Mouse (Mus musculus): ENCODE results near the gene Wt1.

The Wt1 gene

DNA sequence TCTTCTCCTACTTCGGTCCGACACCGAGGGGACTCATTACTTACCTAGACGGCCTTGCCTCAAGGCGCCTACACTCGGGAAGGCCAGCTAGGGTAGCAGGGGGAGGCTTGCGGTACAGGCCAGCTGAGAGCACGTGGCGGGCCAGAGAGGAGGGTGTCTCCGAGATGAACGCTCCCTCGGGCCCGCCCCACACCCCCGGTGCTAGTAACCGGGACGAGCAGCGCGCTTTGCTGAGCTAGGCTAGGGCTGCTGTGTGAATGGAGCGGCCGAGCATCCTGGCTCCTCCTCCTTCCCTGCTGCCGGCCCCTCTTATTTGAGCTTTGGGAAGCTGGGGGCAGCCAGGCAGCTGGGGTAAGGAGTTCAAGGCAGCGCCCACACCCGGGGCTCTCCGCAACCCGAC, at the start of gene Wt1:
Gene Wt1, plus strand, starts transcription at position 251 of the 400 bp plus-strand sequence.
- no peak for DNase-seq

DNA sequence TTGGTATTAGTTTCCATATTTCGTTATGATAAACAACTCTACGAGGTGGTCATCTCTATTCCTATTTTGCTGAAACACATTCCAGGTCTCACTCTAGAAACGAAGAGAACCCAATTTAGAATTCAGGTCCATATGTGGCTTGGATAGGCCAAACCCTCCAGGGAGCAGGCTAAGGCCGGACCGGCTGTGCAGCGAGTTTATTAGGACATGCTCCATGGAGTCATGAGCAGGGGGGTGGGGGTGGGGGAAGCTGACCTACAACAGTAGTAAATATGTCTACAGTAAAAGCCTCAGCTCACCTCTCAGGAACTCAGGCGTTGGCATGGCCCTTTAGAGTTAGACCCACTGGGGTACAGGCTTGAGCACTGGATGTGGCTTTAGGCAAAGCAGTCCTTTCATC, 49.2 kb upstream of the Wt1 start:
- DNase-seq, result no peak

DNA sequence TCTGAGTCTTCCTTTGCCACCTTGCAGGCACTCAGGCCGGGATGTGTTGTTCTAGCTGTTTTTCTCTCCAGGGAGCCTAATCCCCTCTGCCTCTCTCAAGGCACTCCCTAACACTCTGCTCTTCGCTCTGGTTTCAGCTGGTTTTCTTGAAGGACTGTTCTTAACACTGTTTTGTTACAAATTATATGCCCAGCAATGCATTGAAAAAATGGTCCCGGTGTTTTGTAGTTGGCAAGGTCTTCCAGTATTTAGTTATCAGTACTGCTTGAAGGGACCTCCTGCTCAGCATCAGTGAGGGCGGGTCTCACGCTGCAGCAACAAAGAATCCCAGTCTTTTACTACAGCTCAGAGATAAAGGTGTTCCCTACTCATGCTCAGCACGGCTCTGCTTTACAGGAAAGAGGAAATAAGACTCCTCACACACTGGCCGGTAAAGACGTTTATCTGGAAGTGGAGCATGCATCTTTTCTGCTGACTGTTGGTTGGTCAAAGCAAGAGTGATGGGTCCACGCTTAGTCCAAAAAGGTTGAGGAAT, 44.0 kb upstream of the Wt1 start:
- no peak for DNase-seq

DNA sequence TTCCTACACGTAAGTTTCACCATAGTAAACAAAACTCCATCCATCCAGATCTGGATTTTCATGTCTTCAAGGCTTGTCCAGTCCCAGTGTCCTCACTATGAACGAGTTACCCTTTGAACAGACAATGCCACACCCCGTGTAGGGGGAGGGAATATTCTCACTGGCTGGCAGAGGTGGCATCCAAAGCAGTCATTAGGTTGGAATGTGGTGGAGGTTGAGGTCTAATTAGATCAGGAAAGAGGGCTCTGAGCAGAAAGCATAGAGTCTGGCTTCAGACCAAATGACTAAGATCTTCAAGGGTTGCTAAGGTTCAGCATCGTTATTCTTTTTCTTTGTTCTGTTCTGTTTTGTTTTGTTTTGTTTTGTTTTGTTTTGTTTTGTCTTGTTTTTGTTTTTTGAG, 42.3 kb upstream of the Wt1 start:
- no peak for DNase-seq

DNA sequence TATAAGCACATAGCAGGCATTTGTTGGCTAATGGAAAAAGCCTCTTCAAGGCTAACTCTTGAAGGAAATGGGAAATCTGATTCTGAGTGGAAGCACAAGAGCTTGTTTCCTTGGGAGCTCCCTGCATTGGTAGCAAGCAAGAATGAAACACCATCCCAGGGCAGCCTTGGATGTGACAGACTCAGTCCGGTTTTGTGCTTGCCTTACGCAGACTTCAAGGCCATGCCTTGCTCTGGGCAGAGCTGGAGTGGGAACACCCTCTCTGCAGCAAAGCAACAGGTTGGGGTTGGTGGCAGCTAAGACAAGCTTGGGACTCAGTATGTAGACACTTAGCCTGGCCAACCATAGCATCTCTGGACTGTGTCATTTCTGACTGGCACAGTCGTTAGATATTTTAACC, 40.2 kb upstream of the Wt1 start:
- DNase-seq, result no peak

DNA sequence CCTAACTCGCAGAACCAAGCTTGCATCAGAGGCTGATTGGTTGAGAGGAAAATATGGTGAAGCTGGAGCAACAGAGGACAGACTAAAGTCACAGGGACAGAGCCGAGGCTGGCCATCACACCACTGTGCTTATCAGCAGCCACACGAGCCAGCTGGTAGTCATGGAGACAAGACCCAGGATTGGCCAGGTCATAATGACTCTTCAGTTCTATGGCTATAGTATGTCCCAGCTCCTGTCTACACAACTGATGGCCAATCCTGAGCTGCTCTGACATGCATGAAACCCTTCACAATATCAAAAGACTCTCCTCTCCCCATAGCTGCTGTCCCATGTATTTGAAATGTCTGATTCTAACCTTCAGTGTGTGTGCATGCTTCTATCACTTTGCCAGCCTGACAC, 38.3 kb upstream of the Wt1 start:
- DNase-seq, result no peak

DNA sequence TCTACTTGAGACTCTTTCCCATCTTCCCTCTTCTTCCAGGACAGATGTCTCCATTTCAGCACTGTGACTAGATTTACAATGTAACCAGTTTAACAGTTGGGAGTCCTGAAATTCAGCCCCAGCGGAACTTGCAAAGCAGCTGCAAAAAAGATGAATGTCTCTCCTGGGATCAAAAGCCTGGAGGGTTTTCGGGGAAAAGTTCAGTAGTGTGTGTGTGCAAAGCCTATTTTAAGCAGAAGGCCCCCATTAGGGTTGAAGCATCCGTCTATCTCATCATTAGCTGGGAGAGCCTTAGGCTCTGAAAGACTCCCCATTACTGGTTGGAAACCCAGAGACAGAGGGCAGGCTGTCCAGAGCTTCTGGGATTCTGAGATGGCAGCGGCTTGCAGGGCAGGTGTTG, 37.2 kb upstream of the Wt1 start:
- DNase-seq, result no peak

DNA sequence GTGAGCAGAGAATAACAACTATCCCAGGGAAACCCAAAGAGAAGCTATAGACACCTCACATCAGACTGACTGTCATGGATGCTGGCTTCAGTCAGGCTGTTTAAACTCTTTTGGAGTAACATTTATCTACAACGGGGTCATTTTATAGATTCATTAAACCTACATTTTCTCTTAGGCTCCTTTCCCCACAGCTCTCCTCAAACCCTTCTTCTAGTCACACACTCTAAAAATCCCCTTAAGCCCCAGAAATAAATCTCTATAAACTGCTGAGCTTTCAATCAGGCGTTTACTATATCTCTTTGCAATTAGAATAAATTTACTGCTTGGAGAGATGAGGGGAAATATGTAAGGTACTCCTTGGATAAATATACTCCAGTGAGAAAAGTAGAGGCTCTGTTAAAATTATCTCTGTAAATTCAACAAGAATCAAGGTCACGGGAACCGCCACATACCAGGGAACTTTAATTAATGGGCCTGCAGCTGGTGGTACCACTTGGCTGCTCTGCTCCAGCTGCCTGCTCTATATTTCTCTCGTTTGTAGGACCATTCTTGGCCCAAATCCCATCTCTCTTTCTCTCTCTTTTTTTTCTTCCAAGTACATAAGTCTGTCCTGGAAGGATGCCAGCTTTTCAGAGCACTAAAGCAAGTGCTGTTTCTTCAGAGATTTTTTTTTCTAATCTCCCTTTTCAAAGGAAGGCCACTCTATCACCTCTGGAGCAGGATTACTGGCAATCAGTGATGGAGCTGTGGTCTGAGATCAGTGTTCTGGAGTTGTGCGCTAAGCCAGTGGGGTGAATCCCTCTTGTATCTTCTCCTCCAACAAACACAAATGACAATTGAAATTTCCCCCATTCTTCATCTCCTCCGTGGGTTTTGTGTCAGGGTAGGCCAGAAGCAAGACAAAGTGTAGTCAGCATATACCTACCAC, 36.5 kb upstream of the Wt1 start:
- DNase-seq, result peak; percentile 10

DNA sequence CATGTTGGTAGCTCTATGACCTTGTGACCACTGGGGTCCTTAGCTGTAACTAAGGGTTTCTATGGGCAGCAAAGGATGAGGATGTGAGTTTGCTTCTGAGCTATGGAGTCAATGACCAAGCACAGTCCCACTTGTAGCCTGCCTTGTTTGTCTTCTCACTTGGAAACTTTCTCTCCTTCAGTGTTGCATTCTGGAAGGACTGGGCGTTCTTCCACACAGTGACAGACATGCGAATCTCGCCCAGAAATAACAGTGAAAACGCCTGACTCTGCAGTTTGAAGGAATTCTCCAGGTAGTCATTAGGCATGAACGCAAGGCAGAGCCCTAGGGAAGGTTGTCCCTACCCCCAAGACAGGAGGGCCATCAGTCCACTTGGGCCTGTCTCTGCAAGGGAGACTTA, 35.3 kb upstream of the Wt1 start:
- no peak for DNase-seq

DNA sequence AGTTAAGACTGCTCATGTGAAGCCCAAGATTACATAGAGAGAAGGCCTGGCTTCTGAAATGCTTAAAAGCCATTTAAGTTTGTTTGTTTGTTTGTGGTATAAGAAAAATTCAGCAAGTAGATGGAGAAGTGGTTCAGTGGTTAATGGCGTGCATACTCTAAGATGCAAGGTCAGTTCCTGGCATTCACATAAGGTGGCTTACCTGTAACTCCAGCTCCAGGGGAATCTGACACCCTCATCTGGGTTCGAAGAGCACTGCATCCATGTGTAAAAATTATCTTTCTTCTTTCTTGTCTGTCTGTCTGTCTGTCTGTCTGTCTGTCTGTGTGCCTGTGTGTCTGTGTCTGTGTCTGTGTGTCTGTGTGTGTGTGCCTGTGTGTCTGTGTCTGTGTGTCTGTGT, 34.6 kb upstream of the Wt1 start, which contains the start of gene Gm11060:
Gene Gm11060, plus strand, starts transcription at position 301 of the 400 bp plus-strand sequence.
- DNase-seq, result no peak

DNA sequence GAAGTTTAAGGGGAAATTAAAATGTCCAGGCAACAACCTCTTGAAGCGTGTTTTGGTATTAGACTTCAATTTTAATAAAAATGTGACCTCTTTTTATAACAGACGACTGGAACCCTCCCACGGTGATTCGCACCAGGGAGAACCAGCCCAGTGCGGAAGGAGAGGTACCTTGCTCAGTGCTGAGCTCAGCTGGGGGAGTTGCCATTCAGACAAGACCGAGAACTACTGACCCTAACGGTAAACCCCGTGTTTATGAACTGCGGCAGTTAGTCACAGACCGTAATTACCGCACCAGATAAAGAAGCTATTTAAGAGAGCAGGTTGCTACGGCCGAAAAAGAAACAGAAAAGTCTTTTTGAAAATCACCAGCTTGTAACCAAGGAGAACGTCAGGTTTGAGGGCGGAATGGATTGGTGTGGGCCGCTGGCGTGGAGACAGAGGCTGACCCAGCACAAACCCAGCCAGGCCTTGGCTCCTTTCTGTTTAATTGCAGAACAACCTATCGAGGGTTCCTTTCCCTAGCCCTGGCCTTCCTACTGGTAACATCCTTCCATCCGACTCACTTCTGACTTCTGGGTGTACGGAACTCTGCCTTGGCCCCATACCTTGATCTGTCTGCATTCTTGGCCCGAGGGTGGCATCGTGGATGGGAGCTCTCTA, 28.9 kb upstream of the Wt1 start:
- no peak for DNase-seq

DNA sequence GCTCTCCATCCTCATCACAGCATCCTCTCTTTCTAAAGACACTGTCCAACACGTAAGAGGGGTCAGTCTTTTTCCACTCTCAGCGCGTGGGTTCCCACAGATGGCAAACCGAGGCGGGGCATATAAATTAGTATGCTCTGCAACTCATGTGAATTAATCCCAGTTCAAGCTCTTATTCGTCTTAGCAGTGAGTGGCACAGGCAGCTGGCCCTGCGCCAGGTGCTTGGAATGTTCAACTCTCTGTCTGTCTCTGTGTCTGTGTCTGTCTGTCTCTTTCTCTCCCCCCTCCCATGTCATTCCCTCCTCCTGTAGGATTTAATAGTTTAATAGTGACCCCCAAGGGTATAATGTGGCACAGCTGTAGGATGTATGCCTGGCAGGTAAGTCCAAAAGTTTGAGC, 26.9 kb upstream of the Wt1 start:
- no peak for DNase-seq

DNA sequence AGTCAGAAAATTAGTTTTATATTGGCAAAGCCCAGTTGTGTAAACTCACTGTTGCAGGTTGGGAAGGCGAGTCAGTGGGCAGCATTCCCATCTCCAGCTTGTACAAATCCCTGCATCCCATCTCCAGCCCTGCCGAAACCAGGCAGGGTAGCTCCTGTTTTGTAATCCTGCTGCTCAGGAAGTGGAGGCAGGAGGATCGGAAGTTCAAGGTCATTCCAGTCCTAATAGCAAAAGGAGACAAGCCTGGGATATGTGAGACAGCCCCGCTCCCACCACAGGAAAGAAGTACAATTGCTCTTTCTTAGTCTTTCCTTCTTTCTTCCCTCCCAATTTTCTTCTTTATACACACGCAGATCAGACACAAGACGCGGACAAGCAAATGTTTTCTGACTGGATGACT, 25.8 kb upstream of the Wt1 start:
- DNase-seq, result no peak

DNA sequence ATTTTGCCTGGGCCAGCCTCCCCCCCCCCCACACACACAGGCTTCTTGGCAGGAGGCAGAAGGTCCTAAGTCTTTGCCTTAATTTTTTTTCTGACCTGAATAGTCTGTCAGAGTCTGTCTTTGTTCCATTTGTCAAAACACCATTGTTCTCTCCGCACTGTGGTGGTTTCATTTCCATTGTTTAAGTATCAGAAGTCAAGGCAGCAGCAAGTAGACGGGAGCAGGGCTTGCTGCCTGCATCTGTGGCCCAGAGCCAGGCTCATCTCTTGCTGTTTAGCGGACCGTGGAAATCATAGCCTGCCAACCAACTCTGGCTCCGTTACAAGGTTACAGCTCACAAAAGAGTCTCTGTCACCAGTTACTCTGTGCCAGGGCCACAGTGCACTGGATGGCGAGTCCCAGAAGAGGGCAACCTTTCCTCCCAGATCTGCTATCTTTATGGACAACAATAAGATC, 17.6 kb upstream of the Wt1 start:
- peak; percentile 91 for DNase-seq

DNA sequence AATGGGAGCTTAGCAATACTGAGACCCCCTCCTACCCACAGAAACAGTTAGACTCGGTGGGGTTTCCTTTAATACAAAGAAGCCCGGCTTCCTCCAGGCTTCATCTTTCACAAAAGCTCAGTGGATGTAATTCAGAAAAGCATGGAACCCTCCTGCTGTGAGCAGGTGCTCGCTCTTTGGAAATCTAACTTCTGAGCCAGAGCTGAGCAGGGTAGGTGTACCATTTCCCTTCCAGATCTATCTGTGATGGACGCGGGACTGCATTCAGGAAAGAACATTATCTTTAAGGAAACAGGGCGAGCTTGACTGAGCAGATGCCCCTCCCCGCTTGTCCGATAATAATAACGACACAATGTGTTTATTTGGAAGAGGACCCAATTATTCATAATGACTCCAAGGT, 12.3 kb upstream of the Wt1 start:
- no peak for DNase-seq

DNA sequence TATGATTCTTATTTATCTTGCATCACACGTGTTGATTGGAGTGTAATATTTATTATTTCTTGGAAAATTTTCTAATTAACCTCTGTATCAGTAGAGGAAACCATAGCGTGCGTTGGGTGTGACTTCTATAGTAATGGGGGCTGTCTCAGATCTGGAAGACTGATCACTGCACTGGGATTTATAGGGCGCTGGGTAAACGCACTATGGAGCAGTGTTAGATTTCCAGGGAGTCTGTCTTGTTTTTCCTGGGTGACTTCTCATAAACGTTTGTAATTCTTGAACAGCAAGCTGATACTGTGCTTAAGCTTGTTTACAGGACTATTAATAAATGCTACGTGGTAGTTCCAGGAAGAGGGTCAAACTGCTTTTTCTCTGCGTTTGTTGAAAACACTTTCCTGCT, 8.7 kb upstream of the Wt1 start:
- no peak for DNase-seq

DNA sequence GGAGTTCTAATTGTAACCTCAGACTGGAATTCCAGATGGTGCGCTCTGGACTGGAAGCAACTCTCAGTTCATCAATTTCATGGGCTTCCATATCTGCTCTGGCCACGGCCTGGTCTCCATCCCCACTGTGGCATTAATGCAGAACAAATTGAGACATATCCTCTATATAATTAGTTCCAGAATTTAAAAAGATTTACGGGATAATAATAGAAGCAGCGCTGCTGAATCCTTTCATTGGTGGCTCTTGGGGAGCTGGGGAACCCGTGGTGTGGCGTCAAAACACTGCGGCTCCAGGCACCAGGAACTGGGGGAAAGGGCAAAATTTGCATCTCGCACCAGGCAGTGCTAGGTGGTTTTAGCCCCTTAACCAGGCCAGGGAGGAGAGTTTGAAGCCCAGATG, 4.1 kb upstream of the Wt1 start:
- no peak for DNase-seq

DNA sequence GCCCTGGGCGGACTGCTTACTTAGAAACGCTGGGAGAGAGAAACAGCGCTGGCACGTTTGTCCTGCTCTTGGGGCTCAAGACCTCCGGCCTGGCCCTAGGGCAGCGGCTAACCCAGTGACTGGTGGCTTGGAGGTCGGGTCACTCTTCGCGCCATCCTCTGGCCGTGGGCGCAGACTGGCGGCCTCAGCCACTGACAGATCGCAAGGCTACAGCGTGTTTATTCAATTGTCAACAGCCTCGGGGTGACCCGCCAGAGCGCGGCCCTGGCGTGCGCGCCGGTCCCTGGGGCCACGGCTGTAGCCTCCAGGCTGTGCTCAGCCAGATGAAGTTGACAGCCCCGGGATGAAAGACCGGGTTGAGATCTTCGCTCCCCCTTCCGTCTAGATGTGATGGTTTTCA, 3.4 kb upstream of the Wt1 start:
- DNase-seq, result no peak

DNA sequence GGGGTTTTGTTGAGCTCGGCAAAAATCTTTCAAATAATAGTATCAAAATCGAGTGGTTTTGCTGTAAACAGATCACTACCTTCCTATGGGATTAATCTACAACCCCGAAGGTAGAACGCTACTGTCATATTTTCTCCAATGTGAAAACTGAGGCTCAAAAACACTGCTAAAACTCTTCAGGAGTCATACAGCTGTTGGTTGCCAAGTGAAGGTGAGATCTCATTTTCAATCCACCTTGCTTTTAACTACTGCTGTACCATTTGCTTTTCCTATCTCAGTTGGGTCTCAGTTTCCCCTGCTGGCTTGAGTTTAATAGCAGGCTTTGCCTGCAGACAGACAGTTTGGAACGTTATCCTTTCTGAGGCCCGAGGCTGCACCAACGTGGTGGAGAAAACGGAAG, 2.9 kb upstream of the Wt1 start:
- DNase-seq, result no peak

DNA sequence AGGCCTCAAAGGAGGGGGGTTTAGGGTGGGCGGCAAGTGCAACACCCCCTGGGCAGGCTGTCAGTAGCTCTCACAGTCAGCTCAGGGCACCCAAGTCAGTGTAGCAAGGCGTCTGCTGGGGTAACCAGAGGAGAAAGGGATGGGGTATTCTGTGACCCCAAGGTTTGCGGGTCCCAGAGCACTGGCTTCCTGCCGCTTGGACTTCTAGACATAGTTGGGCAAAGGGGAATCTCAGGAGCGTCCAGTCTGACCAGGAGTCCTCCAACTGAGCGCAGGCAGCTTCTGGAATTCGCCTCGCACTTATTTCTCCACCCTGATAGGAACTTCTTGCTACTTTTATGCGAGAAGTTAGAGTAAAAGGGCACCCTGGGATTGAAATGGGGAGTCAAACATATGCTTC, 2.4 kb upstream of the Wt1 start:
- no peak for DNase-seq

DNA sequence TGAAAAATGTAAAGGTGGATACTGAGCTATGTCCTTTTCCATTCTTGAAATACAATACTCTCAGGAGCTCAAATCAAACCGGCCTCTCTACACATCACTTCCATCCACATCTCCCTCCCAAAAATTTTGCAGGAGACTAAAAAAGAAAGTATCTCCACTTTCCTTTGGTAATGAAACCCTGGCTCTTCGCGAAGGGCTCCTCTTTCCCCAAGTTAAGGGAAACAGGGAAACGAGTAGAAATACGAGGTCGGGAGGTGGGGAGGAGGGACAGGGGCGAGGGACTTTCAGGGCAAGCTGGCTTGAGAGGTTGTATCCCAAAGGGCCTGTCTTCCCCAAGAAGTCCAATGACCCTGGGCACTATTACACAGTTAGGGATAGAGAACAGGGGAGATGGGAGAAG, 1.9 kb upstream of the Wt1 start:
- DNase-seq, result no peak

DNA sequence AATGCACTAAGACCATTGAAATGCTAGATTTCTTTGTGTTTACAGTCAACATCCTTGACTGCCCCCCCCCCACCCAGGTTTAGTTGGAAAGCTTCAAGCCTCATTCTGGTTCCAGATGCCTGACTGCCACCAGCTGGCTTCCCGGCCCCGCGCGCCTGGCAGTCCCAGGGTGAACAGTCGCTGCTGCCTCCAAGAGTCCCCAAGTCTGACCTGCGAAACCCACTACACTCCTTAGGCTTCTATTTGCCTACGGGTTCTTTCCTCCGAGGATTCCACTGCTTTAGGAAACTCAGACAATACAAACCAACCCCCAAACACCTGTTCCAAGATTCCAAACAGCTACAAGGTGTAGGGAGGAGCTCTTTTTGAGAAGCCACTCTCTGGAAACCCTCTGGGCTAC, 1.1 kb upstream of the Wt1 start:
- no peak for DNase-seq

DNA sequence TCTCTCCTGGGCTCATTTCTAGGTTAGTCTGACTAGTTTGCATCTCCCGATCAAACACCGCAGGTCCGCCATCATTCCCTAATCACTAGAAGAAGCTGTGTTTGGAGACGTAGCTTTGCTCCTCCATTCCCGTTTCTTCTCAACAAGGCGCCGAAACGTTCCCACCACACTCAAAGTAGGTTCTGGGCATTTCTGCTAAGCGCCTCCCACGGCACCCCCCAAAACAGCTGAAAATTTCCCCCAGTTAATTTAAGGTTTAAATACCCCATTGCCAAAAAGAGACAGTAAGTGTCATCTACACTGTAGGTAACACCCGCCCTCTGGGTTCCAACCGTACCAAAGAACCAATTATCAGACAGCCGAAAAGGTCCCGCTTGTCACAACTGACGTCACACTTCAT, 688 bp upstream of the Wt1 start:
- no peak for DNase-seq

Data from layer of hippocampus, adult 9-11 months (tissue).